Mouse (Mus musculus) kidney, postnatal 0 days (tissue): ENCODE measurements around the gene Znhit1. TPM values are rescaled to one million over a fixed set of nuclear protein-coding genes. Genes with fewer than 3 reads are reported as not detected.

Source experiments
- ATAC-seq: fragments of 200-750 bp; cut with Nextera tagmentation; replicated peaks from 2 replicates; pipeline ENCODE4 v1.8.0; 2017; ENCODE audit warnings: low read depth, moderate number of reproducible peaks, moderate TSS enrichment, moderate library complexity; ENCODE audit not compliant: low FRiP score
- DNase-seq: peaks from one replicate; pipeline ENCODE4 v3.0.0-alpha.2; 2016; ENCODE audit warnings: low spot score
- H3K27ac ChIP-seq: fragments of 300-500 bp; sonication (generic); 2 replicates; pipeline ENCODE4 v1.5.1; 2014; ENCODE audit warnings: mild to moderate bottlenecking
- H3K27me3 ChIP-seq: fragments of 300-500 bp; sonication (generic); 2 replicates; pipeline ENCODE4 v1.6.1; 2014; ENCODE audit warnings: low read length, mixed read lengths; ENCODE audit not compliant: insufficient read depth
- H3K36me3 ChIP-seq: fragments of 300-500 bp; sonication (generic); 2 replicates; pipeline ENCODE4 v1.6.1; 2014; ENCODE audit warnings: low read length, mixed read lengths; ENCODE audit not compliant: insufficient read depth
- H3K4me1 ChIP-seq: fragments of 300-500 bp; sonication (generic); replicated peaks from 2 replicates; pipeline ENCODE4 v1.6.1; 2014; ENCODE audit warnings: antibody characterized with exemption, low read length, mixed read lengths; ENCODE audit not compliant: insufficient read depth
- H3K4me2 ChIP-seq: fragments of 300-500 bp; sonication (generic); 2 replicates; pipeline ENCODE4 v1.6.1; 2014; ENCODE audit warnings: mild to moderate bottlenecking, low read length, moderate library complexity, mixed read lengths
- H3K4me3 ChIP-seq: fragments of 300-500 bp; sonication (generic); replicated peaks from 2 replicates; pipeline ENCODE4 v1.5.1; 2014; ENCODE audit warnings: low read depth, low read length
- H3K9ac ChIP-seq: fragments of 300-500 bp; sonication (generic); 2 replicates; pipeline ENCODE4 v1.6.1; 2014; ENCODE audit warnings: low read depth, low read length
- H3K9me3 ChIP-seq: fragments of 300-500 bp; sonication (generic); replicated peaks from 2 replicates; pipeline ENCODE4 v1.6.1; 2016; ENCODE audit warnings: low read length, inconsistent platforms, mixed read lengths
- CTCF ChIP-seq: IDR thresholded peaks from 2 replicates; pipeline ENCODE4 v1.5.1; 2016; ENCODE audit warnings: antibody characterized with exemption, low read depth, mild to moderate bottlenecking, moderate library complexity
- WGBS: fragments of 180-500 bp; shearing (Covaris S2); extraction: QIAGEN DNeasy Blood & Tissue Kit; methylation state at CpG from one replicate; pipeline ENCODE4 v1.1.7; 2014; 5-methylcytosine and 5-hydroxymethylcytosine counted together
- microRNA counts: library from miRNA; unstranded; fragments of <30 nt; microRNA quantifications from one replicate; lab custom pipeline; 2015
- microRNA-seq: library from miRNA; unstranded; fragments of <30 nt; microRNA quantifications from one replicate; pipeline ENCODE4, GENCODE M21; 2016
- polyA plus RNA-seq: library from polyadenylated mRNA; unstranded; fragments of >200 nt; fragmentation: Nextera tagmentation; extraction: Ambion mirVana; gene quantifications from 2 replicates; pipeline ENCODE4 v1.2.1, GENCODE M21; 2015

Znhit1 gene
- polyA plus RNA-seq, 1 experiment from 2014 or later: 91.1 TPM

DNA sequence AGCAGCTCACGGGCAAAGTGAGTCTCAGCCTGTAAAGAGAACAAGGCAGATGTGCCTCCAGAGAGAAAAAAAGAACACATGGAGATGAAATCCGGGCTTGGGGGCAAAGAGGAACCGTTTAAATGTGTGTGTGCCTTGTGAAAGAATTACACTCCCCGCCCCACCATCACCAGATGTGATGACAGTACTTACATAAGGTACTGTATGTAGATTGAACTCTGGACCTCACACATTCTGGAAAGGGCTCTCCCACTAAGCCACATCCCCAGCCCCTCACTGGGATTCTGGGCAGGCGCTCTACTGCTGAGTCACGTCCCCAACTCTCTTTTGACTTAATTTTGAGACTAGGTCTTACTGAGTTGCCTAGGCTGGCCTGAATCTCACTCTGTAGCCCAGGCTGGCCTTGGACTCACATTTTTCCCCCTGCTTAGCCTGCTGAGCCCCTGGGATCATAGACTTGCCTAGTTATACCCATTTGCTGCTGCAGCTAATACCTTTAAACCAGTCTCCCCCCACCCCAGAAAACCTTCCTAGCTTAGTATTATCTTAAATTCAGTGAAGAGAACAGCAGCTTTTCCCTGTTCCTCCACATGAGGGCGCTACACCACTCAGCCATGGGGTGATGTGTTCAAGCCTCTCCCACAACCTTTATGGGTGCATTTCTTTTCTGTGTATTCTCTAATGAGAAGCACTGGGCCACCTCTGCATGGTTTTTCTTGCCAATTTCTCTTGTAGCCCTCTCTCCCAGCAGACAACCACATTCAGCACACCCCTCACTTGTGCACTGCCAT is 51.7 kb downstream of the Znhit1 start:
- WGBS: 74% methylated on average over 7 of the region's 7 CpGs
- ATAC-seq: no peak
- H3K27me3 ChIP-seq: no peaks in the 10 kb centered on the region

DNA sequence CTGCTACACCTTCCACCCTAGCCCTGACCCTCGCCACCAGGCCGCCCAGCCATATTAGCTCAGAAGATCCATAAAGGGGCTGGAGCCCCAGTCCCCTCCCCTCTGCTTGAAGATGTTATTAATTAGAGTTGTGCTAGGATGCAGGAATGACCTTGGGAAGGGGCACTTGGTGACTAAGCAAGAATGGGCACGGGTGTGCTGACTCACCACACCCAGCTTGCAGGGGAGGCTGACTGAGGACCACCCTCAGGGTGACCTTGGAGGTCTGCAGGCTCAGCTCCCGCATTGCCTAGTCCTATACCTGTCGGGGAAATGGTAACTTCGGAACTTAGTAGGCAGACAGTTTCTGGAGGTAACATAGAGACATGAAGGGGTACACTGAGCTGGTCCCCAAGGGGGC is 53.9 kb downstream of the Znhit1 start:
- no peak overlapping the region for H3K27ac ChIP-seq
- H3K4me1 ChIP-seq: no peaks in the 10 kb centered on the region
- H3K9me3 ChIP-seq: no peaks in the 10 kb centered on the region
- H3K27me3 ChIP-seq: no peaks in the 10 kb centered on the region
- TF ChIP-seq CTCF: no peak
- no peak for DNase-seq
- ATAC-seq: no peak
- H3K4me2 ChIP-seq: no peak overlapping the region
- WGBS: 92% methylated on average over 6 of the region's 6 CpGs
- no peaks in the 10 kb centered on the region for H3K36me3 ChIP-seq
- no peak overlapping the region for H3K4me3 ChIP-seq
- no peak overlapping the region for H3K9ac ChIP-seq

More for the DNA sequence above, 51.7 kb downstream of the Znhit1 start:
- no peaks in the 10 kb centered on the region for H3K36me3 ChIP-seq
- TF ChIP-seq CTCF: peak; percentile 60
- H3K27ac ChIP-seq: no peak overlapping the region
- no peak for DNase-seq
- no peak overlapping the region for H3K4me2 ChIP-seq
- H3K9ac ChIP-seq: no peak overlapping the region
- H3K9me3 ChIP-seq: no peaks in the 10 kb centered on the region
- H3K4me3 ChIP-seq: no peak overlapping the region
- H3K4me1 ChIP-seq: no peaks in the 10 kb centered on the region

DNA sequence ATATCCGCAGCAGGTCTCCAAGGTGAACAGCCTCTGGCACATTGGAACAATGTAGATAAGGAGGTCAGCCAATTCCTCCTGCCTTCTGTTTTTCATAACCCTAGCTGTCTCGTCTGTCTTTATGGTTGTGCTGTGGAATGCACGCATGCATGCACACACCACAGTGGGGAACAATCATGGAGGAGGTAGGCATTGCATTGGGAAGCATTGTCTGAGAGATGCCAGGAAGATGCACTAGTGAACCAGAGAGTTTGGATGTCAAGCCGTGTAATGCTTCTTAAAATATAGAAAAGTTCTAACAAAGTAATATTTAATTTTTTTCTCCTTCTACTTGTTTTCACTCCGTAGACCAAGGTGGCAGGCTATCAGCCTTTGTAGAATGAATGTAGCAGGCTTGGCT is 54.9 kb downstream of the Znhit1 start:
- no peak overlapping the region for H3K9ac ChIP-seq
- no peaks in the 10 kb centered on the region for H3K36me3 ChIP-seq
- no peaks in the 10 kb centered on the region for H3K27me3 ChIP-seq
- H3K9me3 ChIP-seq: no peaks in the 10 kb centered on the region
- no peak for TF ChIP-seq CTCF
- no peak overlapping the region for H3K4me2 ChIP-seq
- DNase-seq: no peak
- H3K4me3 ChIP-seq: no peak overlapping the region
- no peak overlapping the region for H3K27ac ChIP-seq
- H3K4me1 ChIP-seq: no peaks in the 10 kb centered on the region
- 87% methylated on average over 5 of the region's 5 CpGs for WGBS
- no peak for ATAC-seq

MicroRNAs encoded within 50 kb of the gene (microRNA counts, 519-probe panel; counts per million panel counts)
- microRNA mmu-miR-702 (lab: Ali Mortazavi, UCI): 330 counts per million, percentile 68 among the panel's probes with 10 or more counts

Small RNAs within 50 kb of the gene (microRNA-seq; reads per million reads assigned to microRNA genes)
- gene Mir702: 10.2 reads per million, percentile 23 among the genes with 10 or more reads in this experiment

Other genes starting within 250 kb of the Znhit1 start
- gene Col26a1, start 104.8 kb downstream of the Znhit1 start, polyA plus RNA-seq: 39.1 and 47.1 TPM in 2 replicates
- 74.4 and 75.8 TPM in 2 replicates for gene Ift22, start 79.9 kb downstream of the Znhit1 start, polyA plus RNA-seq
- gene Fis1, start 34.7 kb downstream of the Znhit1 start, polyA plus RNA-seq: 362 and 384 TPM in 2 replicates
- gene Cldn15, start 21.4 kb downstream of the Znhit1 start, polyA plus RNA-seq: 11.9 and 12.6 TPM in 2 replicates
- 30.6 and 32.0 TPM in 2 replicates for gene Plod3, start 1.0 kb downstream of the Znhit1 start, polyA plus RNA-seq
- gene Vgf, start 38.4 kb upstream of the Znhit1 start, polyA plus RNA-seq: 0.21 and 0.42 TPM in 2 replicates
- gene Ap1s1, start 58.1 kb upstream of the Znhit1 start, polyA plus RNA-seq: 160 and 172 TPM in 2 replicates
- gene Serpine1, start 84.2 kb upstream of the Znhit1 start, polyA plus RNA-seq: 0.05 and 0.13 TPM in 2 replicates
- gene Trim56, start 128.2 kb upstream of the Znhit1 start, polyA plus RNA-seq: 7.9 and 9.2 TPM in 2 replicates
- gene Muc3, start 161.3 kb upstream of the Znhit1 start, polyA plus RNA-seq: 0.24 TPM in 2 replicates
- 0.09 and 0.13 TPM in 2 replicates for gene Muc3a, start 224.4 kb upstream of the Znhit1 start, polyA plus RNA-seq